Mouse (Mus musculus) monocyte, adult 5-6 weeks (primary cell): ENCODE measurements around the gene Tnfrsf26. TPM values are rescaled to one million over a fixed set of nuclear protein-coding genes. Genes with fewer than 3 reads are reported as not detected.
A peak's percentile ranks its signal among the peaks of the same experiment; 100 is the strongest.
"Not testable (repeated sequence)": the region's sequence is repeated elsewhere in the genome, so short reads cannot be mapped to it uniquely, and the experiment has no call there.

Source experiments
- ATAC-seq: fragments of 153-309, 156-312 bp; replicated peaks from 2 replicates; pipeline ENCODE4 v1.8.0; 2017; ENCODE audit warnings: mild to moderate bottlenecking; ENCODE audit not compliant: low TSS enrichment, insufficient number of reproducible peaks, severe bottlenecking, poor library complexity, low FRiP score
- total RNA-seq: library from RNA; stranded (forward); fragments of 200-1000, 200-491, 200-594 nt; gene quantifications from 3 replicates; pipeline ENCODE4 v1.2.3, GENCODE M21; 2017

Gene Tnfrsf26
- total RNA-seq = 4.9 to 8.9 TPM (median 8.1 TPM) in 3 replicates

DNA sequence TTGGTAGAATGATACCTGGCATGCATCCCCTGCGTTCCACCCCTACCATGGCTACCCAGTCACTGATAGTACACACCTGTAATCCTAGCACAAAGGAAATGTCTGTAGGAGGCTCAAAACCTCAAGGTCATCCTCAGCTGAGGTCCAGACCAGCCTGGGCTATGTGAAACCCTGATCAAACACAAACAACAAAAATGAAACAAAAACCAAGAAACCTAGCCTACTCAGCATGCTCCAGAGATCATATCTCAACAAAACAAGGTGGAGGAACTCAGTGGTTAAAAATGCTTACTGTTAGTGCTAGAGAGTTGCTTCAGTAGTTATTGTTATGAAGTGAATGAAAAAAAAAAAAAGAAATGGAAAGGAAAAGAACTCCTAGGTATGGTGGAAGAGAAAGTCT lies at the start of gene Tnfrsf26:
Gene Tnfrsf26 (minus strand): TSS at position 183 of the 400 bp plus-strand sequence.
- no peak for ATAC-seq

DNA sequence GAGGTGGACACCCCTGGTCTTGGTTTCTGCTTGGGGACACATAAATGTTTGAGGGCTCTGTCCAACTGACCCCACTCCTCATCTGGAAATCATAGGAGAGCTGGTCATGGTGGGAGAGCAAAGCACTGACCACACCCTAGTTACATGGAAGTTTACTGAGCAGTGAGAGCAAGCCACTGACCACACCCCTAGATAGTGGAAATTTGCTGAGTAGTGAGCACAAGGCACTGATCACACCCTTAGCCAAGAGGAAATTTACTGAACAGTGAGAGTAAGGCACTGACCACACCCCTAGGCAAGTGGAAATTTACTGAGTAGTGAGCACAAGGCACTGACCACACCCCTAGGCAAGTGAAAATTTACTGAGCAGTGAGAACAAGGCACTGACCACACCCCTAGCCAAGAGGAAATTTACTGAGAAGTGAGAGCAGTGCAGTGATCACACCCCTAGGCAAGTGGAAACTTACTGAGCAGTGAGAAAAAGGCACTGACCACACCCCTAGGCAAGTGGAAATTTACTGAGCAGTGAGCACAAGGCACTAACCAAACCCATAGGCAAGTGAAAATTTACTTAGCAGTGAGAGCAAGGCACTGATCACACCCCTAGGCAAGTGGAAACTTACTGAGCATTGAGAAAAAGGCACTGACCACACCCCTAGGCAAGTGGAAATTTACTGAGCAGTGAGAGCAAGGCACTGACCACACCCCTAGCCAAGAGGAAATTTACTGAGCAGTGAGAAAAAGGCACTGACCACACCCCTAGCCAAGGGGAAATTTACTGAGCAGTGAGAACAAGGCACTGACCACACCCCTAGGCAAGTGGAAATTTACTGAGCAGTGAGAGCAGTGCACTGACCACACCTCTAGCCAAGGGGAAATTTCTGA lies 38.1 kb upstream of the Tnfrsf26 start:
- ATAC-seq = peak; percentile 62; the same call in 1 of the 2 replicates

DNA sequence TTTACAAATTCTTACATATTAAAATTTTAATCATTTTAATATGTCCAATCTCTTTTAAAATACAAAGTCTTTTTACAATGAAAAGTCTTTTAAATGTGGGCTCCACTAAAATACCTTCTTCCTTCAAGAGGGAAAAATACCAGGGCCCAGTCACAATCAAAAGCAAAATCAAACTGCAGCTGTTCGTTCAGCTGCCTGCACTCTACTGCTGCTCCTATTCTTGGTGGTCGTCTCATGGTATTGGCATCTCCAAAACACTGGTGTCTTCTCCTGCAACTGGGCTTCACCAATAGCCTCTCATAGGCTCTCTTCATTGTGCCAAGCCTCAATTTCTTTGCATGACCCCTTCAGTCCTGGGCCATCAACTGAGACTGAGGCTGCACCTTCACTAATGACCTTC lies 34.9 kb upstream of the Tnfrsf26 start:
- ATAC-seq = no peak

GRCm38 (mm10) chr7:143660797-143661196 lies 32.3 kb upstream of the Tnfrsf26 start:
- no peak for ATAC-seq

DNA sequence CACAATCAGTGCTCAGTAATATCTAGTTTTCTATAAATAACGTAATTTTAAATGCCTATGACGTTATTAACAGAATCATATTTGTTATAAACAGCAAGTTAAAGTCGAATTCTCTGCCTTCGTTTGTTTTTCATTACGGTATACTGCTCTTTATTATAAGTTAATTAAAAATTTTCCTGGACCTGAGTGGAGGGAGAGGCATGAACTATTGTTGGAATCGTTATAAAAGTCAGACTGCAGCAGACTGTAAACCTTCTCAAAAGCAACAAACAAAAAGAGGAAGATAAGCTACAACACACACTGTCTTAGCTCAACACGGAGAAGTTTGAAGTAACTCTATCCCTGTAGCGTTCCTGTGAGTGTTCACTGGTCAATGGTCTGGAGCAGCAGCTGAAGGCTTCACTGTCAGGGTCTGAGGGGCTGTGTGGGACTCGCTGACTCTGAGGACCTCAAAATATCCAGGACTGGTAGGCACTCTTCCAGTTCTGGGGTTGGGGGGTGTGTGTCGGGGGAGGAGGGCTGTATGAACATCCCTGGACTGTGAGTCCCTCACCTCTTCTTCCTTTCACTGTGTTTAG lies 21.3 kb upstream of the Tnfrsf26 start:
- ATAC-seq = peak; percentile 19; the same call in 1 of the 2 replicates

DNA sequence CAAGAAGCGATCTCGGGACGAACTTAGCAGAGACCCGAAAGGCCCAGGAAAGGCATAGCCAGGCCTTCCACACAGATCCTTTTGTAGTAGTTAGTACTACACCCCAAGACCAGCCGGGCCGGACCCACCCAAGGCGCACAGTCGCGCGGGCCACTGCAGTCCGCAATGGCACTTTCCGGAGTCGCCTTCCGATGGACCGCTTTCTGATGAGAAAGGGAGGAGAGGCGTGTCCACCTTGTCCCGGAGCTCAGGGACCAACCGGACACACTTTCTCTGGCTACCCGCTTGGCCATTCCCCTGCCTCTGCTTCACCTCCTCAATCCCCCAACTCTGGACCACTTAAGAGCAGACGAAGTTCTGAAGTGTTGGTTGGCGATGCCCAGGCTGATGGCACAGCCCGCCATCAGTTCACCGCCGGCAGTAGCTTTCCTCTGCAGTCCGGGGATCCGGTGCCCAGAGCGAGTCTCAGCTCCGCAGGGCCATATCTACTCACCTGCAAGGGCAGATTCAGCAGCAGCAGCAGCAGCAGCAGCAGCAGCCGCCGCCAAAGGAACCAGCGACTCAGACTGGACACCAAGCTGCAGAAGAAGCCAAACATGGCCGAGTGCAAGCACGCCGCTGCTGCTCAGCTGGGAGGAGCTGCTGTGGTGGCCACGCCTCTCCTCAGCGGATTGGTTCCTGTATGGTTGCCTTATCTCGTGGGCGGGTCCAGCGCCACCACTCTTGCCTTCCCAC lies 20.7 kb upstream of the Tnfrsf26 start, which contains the start of gene Tnfrsf22:
Gene Tnfrsf22 (minus strand): TSS at position 628 of the 735 bp plus-strand sequence.
- ATAC-seq = peak; percentile 99

DNA sequence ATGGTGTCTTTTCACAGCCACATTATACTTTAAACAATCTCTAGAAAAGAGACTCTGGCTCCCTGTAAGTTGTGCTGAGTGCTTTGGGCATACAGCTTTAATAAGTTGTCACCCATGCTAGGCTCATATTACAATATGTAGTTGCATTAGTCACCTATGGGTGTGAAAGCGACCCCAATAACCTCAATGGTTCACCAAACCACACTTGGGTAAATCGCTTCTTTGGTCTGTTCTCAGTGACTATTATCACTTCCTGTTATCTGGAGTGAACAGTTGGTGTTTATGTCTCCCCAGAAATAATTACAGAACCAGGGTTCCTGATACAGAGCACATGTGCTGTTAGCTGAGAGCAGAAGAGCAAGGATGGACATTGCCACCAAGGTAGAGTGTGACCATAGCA lies 15.4 kb upstream of the Tnfrsf26 start:
- ATAC-seq = not testable (repeated sequence)

DNA sequence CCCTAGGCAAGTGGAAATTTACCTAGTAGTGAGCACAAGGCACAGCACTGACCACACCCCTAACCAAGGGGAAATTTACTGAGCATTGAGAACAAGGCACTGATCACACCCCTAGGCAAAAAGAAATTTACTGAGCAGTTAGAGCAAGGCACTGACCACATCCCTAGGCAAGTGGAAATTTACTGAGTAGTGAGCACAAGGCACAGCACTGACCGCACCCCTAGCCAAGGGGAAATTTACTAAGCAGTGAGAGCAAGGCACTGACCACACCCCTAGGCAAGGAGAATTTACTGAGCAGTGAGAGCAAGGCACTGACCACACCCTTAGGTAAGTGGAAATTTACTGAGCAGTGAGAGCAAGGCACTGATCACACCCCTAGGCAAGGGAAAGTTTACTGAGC lies 8.2 kb upstream of the Tnfrsf26 start:
- peak; percentile 53 for ATAC-seq

DNA sequence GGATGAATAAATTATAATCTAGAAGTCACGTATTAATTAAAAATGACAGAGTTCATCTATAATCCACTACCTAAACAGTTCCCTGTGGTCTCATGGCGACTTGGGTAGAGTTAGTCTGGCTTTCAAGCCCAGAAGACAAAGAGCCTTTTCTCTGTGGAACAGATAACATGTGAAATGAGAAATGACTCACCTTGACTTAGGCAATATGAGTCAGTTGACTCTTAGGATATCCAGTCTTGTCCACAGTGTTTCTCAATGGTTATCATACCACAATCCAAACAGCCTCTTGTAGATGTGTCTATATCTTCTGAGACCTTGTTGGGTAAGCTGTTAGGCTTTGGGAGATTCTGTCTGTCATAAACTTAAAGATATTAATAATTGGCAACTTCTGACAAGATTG lies 3.0 kb upstream of the Tnfrsf26 start:
- ATAC-seq = no peak

DNA sequence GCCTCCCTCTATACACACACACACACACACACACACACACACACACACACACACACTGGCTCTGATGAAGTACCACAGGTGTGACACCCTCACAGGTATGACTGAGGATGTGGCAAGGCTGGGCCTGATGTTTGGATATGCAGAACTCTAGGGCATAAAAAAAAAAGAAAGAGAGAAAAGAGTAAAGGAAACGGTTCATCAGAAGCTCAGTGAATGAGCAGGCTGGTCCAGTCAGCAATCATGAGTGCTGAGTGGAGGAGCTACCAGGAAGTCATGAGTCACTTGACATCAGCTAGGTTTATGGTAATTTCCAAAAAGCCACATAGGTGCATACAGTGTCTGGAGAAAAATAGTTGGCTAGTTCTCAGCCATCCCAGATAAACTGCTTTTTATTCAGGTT lies 979 bp upstream of the Tnfrsf26 start:
- no peak for ATAC-seq

- ATAC-seq = peak; percentile 79
Measured at GRCm38 (mm10) chr7:143627555-143628286, 801 bp downstream of the Tnfrsf26 start.

- ATAC-seq = no peak
Measured at GRCm38 (mm10) chr7:143626178-143626577, 2.3 kb downstream of the Tnfrsf26 start.

DNA sequence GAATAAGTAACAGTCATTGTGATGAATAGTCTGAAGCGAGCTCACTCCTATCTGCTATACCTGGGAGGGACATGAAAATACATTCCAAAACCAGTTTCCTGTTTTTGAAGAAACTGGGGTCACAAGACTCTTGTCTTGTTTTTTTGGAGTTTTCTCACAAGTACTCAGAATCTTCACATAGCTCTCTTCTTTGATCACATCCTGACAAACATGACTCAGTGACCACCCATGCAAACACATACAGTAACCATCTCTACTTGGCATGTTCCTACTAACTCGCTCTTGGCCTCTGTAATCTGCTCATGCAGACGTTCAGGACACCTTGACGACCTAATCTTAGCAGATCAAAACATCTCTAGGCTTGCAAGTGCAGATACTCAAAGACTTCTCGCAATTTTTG lies 3.4 kb downstream of the Tnfrsf26 start:
- no peak for ATAC-seq

DNA sequence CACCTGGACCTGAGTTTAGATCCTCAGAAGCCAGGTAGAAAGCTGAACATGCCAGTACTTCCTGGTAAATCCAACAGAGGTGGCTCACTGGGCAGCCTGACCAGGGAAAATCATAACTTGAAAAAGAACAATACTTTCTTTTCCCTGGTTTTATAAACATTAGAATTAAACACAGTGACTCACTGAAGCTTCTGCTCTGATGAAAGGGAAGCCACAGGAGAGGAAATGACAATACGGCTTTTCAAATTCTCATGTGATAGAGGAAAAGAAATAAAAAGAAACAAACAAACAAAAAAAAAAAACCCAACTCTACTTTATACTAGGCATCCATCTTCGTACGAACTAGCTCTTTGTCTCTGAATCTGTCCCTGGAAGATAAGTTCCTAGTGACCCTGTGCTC lies 4.0 kb downstream of the Tnfrsf26 start:
- no peak for ATAC-seq

GRCm38 (mm10) chr7:143620951-143621350 lies 7.6 kb downstream of the Tnfrsf26 start:
- no peak for ATAC-seq

DNA sequence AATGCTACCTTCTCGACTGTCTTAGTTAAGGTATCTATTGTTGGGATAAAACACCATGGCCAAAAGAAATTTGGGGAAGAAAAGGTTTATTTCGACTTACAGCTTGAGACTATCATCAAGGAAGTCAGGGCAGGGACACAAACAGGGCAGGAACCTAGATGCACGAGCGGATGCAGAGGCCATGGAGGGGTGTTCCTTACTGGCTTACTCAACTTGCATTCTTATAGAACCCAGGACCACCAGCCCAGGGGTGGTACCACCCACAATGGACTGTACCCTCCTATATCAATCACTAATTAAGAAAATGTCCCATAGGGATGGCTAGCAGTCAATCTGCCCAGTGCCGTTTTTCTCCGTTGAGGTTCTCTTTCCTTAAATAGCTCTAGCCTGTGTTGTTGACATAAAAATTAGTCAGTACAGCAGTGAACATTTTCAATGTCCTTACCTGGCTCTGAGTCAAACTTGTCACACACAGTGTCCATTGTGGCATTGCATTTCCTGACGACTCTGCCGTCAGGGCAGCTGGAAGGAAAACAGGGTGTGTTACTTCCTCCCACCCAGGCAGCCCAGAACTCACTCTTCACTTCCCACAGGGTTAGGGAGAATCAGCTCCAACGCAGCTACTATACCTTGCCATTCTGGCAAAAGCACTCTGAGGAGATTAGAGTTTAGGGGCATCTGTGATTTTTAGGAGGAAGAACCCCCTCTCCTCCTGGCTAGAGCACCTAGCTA lies 14.0 kb downstream of the Tnfrsf26 start:
- no peak for ATAC-seq

GRCm38 (mm10) chr7:143612215-143612614 lies 16.3 kb downstream of the Tnfrsf26 start:
- ATAC-seq = no peak

DNA sequence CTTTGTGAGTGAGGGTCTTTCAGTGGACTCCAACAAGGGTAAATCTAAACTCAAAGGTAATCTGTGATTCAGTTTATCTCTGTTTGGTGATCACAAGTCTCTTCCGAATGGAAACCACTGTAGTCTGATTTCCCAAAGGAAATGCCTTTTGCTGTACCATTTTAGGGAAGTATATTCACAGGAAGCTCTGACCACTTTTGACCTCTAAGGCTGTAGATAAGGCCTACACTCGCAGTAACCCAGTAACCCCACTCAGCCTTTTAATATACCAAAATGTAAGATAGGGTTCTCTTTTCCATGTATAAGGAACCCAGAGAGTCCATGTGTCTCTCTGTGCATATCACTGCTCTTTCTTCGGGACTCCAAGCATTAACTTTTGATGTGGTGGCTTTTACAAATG lies 23.2 kb downstream of the Tnfrsf26 start:
- no peak for ATAC-seq
